Mouse (Mus musculus) forebrain, embryonic 15.5 days (tissue): Measurements from ENCODE around the gene Ppp1r17. TPM values are rescaled to one million over a fixed set of nuclear protein-coding genes. Genes with fewer than 3 reads are reported as not detected.

ENCODE experiments used
- ATAC-seq: fragments of 200-750 bp; cut with Nextera tagmentation; replicated peaks from 2 replicates; pipeline ENCODE4 v1.8.0; 2017; ENCODE audit warnings: mild to moderate bottlenecking, moderate TSS enrichment, moderate library complexity
- H3K27ac ChIP-seq: fragments of 300-500 bp; sonication (generic); replicated peaks from 2 replicates; pipeline ENCODE4 v1.5.1; 2015; ENCODE audit warnings: mild to moderate bottlenecking, inconsistent platforms
- H3K27me3 ChIP-seq: fragments of 300-500 bp; sonication (generic); 2 replicates; pipeline ENCODE4 v1.6.1; 2015; ENCODE audit warnings: inconsistent platforms
- H3K36me3 ChIP-seq: fragments of 300-500 bp; sonication (generic); 2 replicates; pipeline ENCODE4 v1.6.1; 2015; ENCODE audit warnings: mild to moderate bottlenecking, inconsistent platforms
- H3K4me1 ChIP-seq: fragments of 300-500 bp; sonication (generic); 2 replicates; pipeline ENCODE4 v1.6.1; 2015; ENCODE audit warnings: inconsistent platforms
- H3K4me2 ChIP-seq: fragments of 300-500 bp; sonication (generic); replicated peaks from 2 replicates; pipeline ENCODE4 v1.6.1; 2015; ENCODE audit warnings: mild to moderate bottlenecking, inconsistent platforms
- H3K4me3 ChIP-seq: fragments of 300-500 bp; sonication (generic); 2 replicates; pipeline ENCODE4 v1.5.1; 2015; ENCODE audit warnings: mild to moderate bottlenecking, inconsistent platforms
- H3K9ac ChIP-seq: fragments of 300-500 bp; sonication (generic); replicated peaks from 2 replicates; pipeline ENCODE4 v1.6.1; 2015; ENCODE audit warnings: mild to moderate bottlenecking, inconsistent platforms
- H3K9me3 ChIP-seq: fragments of 300-500 bp; sonication (generic); 2 replicates; pipeline ENCODE4 v1.6.1; 2016; ENCODE audit warnings: inconsistent platforms
- WGBS: fragments of 180-500 bp; shearing (Covaris S2); methylation state at CpG from one replicate; pipeline ENCODE4 v1.1.7; 2015; ENCODE audit warnings: mixed read lengths; 5-methylcytosine and 5-hydroxymethylcytosine counted together
- polyA plus RNA-seq: library from polyadenylated mRNA; unstranded; fragments of >200 nt; fragmentation: Nextera tagmentation; extraction: Ambion mirVana; gene quantifications from 2 replicates; pipeline ENCODE4 v1.2.1, GENCODE M21; 2015

Ppp1r17 gene
- polyA plus RNA-seq, 1 experiment from 2014 or later, result 2.6 TPM

GRCm38 (mm10) chr6:56039476-56040055, 22.3 kb downstream of the Ppp1r17 start:
- Histone ChIP-seq H3K36me3 (no peaks in the 10 kb centered on the region), H3K4me3 (no peak overlapping the region), H3K9ac (no peak overlapping the region), H3K4me2 (no peak overlapping the region), H3K27me3 (no peaks in the 10 kb centered on the region), H3K27ac (no peak overlapping the region), H3K9me3 (no peaks in the 10 kb centered on the region), H3K4me1 (no peaks in the 10 kb centered on the region)
- 59% methylated on average over 4 of the region's 4 CpGs for WGBS
- ATAC-seq, result no peak

DNA sequence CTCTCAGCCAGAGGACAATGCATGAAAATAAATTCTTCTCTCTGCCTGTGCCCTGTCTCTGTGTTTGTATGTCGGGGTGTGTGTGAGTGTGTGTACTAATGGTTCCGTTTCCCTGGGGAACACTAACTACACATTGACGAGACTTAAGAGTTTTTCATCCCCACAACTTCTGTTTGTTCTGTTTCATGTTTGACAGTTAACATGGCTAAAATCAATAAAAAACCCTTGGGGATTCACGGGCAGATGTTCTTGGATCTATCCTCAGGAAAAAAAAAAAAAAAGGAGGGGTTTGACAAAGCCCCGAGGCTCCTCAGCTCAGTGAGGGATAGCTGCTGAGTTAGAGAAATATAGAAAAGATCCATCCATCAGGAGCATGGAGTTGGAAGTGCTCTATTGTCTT, 27.0 kb downstream of the Ppp1r17 start:
- H3K4me2 ChIP-seq, result no peak overlapping the region
- H3K4me1 ChIP-seq, result no peaks in the 10 kb centered on the region
- no peak overlapping the region for H3K9ac ChIP-seq
- no peak overlapping the region for H3K4me3 ChIP-seq
- no peak for ATAC-seq
- no peaks in the 10 kb centered on the region for H3K9me3 ChIP-seq
- no peaks in the 10 kb centered on the region for H3K36me3 ChIP-seq
- H3K27me3 ChIP-seq, result no peaks in the 10 kb centered on the region
- H3K27ac ChIP-seq, result no peak overlapping the region
- 75% methylated on average over 5 of the region's 5 CpGs for WGBS

GRCm38 (mm10) chr6:56044716-56045115, 27.4 kb downstream of the Ppp1r17 start:
- WGBS, result 80% methylated on average over 1 of the region's 1 CpGs

DNA sequence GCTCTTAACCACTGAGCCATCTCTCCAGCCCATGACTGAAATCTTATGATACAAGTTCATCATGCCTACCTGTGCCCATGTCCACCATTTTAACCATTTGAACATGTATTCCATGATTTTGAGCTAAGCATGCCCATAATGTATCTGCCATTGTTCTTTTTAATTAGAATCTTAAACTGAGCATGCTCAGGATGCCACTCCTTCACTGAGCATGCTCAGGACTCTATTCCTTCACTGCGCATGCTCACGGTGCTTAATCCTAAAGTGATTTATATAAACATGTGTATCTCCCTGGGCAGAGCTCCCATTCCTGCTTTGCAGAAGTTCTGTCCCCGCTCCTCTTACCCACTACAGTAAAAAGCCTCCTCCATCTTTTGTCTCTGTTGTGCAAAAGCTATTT, 31.3 kb downstream of the Ppp1r17 start:
- H3K4me2 ChIP-seq, result no peak overlapping the region
- H3K27ac ChIP-seq, result no peak overlapping the region
- no peak overlapping the region for H3K4me3 ChIP-seq
- no peak for ATAC-seq
- H3K36me3 ChIP-seq, result no peaks in the 10 kb centered on the region
- no peaks in the 10 kb centered on the region for H3K4me1 ChIP-seq
- no peaks in the 10 kb centered on the region; the same call in 1 of the 2 replicates for H3K27me3 ChIP-seq
- no peak overlapping the region for H3K9ac ChIP-seq
- WGBS, result 87% methylated on average over 3 of the region's 3 CpGs
- no peaks in the 10 kb centered on the region for H3K9me3 ChIP-seq

More at GRCm38 (mm10) chr6:56044716-56045115, 27.4 kb downstream of the Ppp1r17 start:
- H3K36me3 ChIP-seq, result no peaks in the 10 kb centered on the region
- H3K4me3 ChIP-seq, result no peak overlapping the region
- no peak for ATAC-seq
- no peaks in the 10 kb centered on the region for H3K4me1 ChIP-seq
- H3K27me3 ChIP-seq, result no peaks in the 10 kb centered on the region; the same call in 1 of the 2 replicates
- H3K9ac ChIP-seq, result no peak overlapping the region
- no peak overlapping the region for H3K4me2 ChIP-seq
- H3K9me3 ChIP-seq, result no peaks in the 10 kb centered on the region
- H3K27ac ChIP-seq, result no peak overlapping the region

- Histone ChIP-seq H3K4me1 (no peaks in the 10 kb centered on the region), H3K4me3 (no peak overlapping the region), H3K36me3 (no peaks in the 10 kb centered on the region), H3K9ac (no peak overlapping the region), H3K27me3 (no peaks in the 10 kb centered on the region; the same call in 1 of the 2 replicates), H3K27ac (no peak overlapping the region), H3K4me2 (no peak overlapping the region), H3K9me3 (no peaks in the 10 kb centered on the region)
- ATAC-seq, result peak; percentile 86
- WGBS, result 29% methylated on average over 4 of the region's 4 CpGs
Observed at GRCm38 (mm10) chr6:56049104-56049503, 31.8 kb downstream of the Ppp1r17 start.

GRCm38 (mm10) chr6:56063736-56064135, 46.4 kb downstream of the Ppp1r17 start:
- no peaks in the 10 kb centered on the region for H3K36me3 ChIP-seq

GRCm38 (mm10) chr6:56066632-56067282, 49.5 kb downstream of the Ppp1r17 start:
- Histone ChIP-seq H3K36me3 (no peaks in the 10 kb centered on the region), H3K27me3 (no peaks in the 10 kb centered on the region), H3K4me2 (no peak overlapping the region), H3K27ac (no peak overlapping the region), H3K9me3 (no peaks in the 10 kb centered on the region), H3K4me3 (no peak overlapping the region), H3K9ac (no peak overlapping the region), H3K4me1 (0 out of 2 replicates have a peak, but pooled peaks cover 3% of the 10 kb centered on the region)
- WGBS, result 44% methylated on average over 5 of the region's 5 CpGs
- ATAC-seq, result peak; percentile 90

More at GRCm38 (mm10) chr6:56063736-56064135, 46.4 kb downstream of the Ppp1r17 start:
- H3K4me3 ChIP-seq, result no peak overlapping the region
- H3K27ac ChIP-seq, result no peak overlapping the region
- 0 out of 2 replicates have a peak, but pooled peaks cover 3% of the 10 kb centered on the region for H3K4me1 ChIP-seq
- ATAC-seq, result no peak
- no peaks in the 10 kb centered on the region for H3K27me3 ChIP-seq
- no peaks in the 10 kb centered on the region for H3K9me3 ChIP-seq
- H3K4me2 ChIP-seq, result no peak overlapping the region
- no peak overlapping the region for H3K9ac ChIP-seq

GRCm38 (mm10) chr6:56068516-56068915, 51.2 kb downstream of the Ppp1r17 start:
- ATAC-seq, result no peak

GRCm38 (mm10) chr6:56076378-56076805, 59.1 kb downstream of the Ppp1r17 start:
- WGBS, result 29% methylated on average over 4 of the region's 4 CpGs
- no peak; the same call in 1 of the 2 replicates for ATAC-seq

More at GRCm38 (mm10) chr6:56068516-56068915, 51.2 kb downstream of the Ppp1r17 start:
- no peaks in the 10 kb centered on the region for H3K9me3 ChIP-seq
- H3K4me1 ChIP-seq, result 0 out of 2 replicates have a peak, but pooled peaks cover 3% of the 10 kb centered on the region
- no peaks in the 10 kb centered on the region for H3K27me3 ChIP-seq
- no peak overlapping the region for H3K9ac ChIP-seq
- no peaks in the 10 kb centered on the region for H3K36me3 ChIP-seq
- no peak overlapping the region for H3K4me3 ChIP-seq
- H3K27ac ChIP-seq, result no peak overlapping the region
- no peak overlapping the region for H3K4me2 ChIP-seq

More at GRCm38 (mm10) chr6:56076378-56076805, 59.1 kb downstream of the Ppp1r17 start:
- no peaks in the 10 kb centered on the region for H3K9me3 ChIP-seq
- no peaks in the 10 kb centered on the region for H3K36me3 ChIP-seq
- H3K4me1 ChIP-seq, result no peaks in the 10 kb centered on the region
- H3K27me3 ChIP-seq, result no peaks in the 10 kb centered on the region
- H3K9ac ChIP-seq, result no peak overlapping the region
- H3K27ac ChIP-seq, result no peak overlapping the region
- H3K4me2 ChIP-seq, result no peak overlapping the region
- no peak overlapping the region for H3K4me3 ChIP-seq

Other genes starting within 250 kb of the Ppp1r17 start
- gene Itprid1, start 180.6 kb upstream of the Ppp1r17 start, polyA plus RNA-seq, result 2.2 and 2.8 TPM in 2 replicates